Mouse (Mus musculus) CH12.LX (cell line): ENCODE measurements around the gene Htatip2. TPM values are rescaled to one million over a fixed set of nuclear protein-coding genes. Genes with fewer than 3 reads are reported as not detected.

ENCODE experiments used
- DNase-seq: peaks from one replicate; pipeline ENCODE4 v3.0.0-alpha.2; 2013; ENCODE audit errors: extremely low read depth
- H3K27ac ChIP-seq: 2 replicates; pipeline ENCODE4 v1.5.1; 2012; ENCODE audit warnings: low read depth, mild to moderate bottlenecking, control low read depth, moderate library complexity; ENCODE audit not compliant: insufficient read depth
- H3K27me3 ChIP-seq: replicated peaks from 2 replicates; pipeline ENCODE3; 2012; ENCODE audit warnings: inconsistent platforms
- H3K36me3 ChIP-seq, 2 experiments: replicated peaks in 1 of 2; 2 replicates each; pipeline versions ENCODE3 to v1.6.1; 2012; ENCODE audit warnings: inconsistent platforms in 1 of 2, low read length in 1 of 2, mild to moderate bottlenecking in 1 of 2, mixed read lengths in 1 of 2, moderate library complexity in 1 of 2; ENCODE audit not compliant: control insufficient read depth in 1 of 2, insufficient read depth in 1 of 2
- H3K4me1 ChIP-seq, 2 experiments: 2 replicates each; pipeline ENCODE4 v1.6.1; 2012; ENCODE audit warnings: inconsistent platforms in 1 of 2, moderate library complexity in 1 of 2; ENCODE audit not compliant: insufficient read depth in 2 of 2, control insufficient read depth in 1 of 2
- H3K4me2 ChIP-seq: 2 replicates; pipeline ENCODE4 v1.6.1; 2012; ENCODE audit warnings: low read depth, mild to moderate bottlenecking, control low read depth; ENCODE audit not compliant: poor library complexity, insufficient read depth, severe bottlenecking
- H3K4me3 ChIP-seq, 3 experiments: fragments of 150-350 bp in 1 of 3; sonication (generic) in 1 of 3; replicated peaks in 1 of 3; 2 replicates each; pipeline versions ENCODE3 to v1.5.1; 2011 to 2012; ENCODE audit warnings: low read depth in 2 of 3, low read length in 2 of 3, mild to moderate bottlenecking in 2 of 3, moderate library complexity in 2 of 3, control low read depth in 1 of 3, improper control_type of control experiment in 1 of 3, inconsistent platforms in 1 of 3, mixed read lengths in 1 of 3; ENCODE audit not compliant: poor library complexity in 1 of 3
- H3K79me2 ChIP-seq: replicated peaks from 2 replicates; pipeline ENCODE4 v1.6.1; 2012; ENCODE audit warnings: mild to moderate bottlenecking, moderate library complexity; ENCODE audit not compliant: control insufficient read depth, poor library complexity, insufficient read depth, severe bottlenecking; ENCODE audit errors: extremely low read depth
- H3K9ac ChIP-seq: 2 replicates; pipeline ENCODE4 v1.6.1; 2012; ENCODE audit warnings: low read depth, mild to moderate bottlenecking, control low read depth, moderate library complexity; ENCODE audit not compliant: insufficient read depth
- H3K9me3 ChIP-seq: replicated peaks from 2 replicates; pipeline ENCODE3; 2012; ENCODE audit warnings: low read length, inconsistent platforms, mixed read lengths
- BHLHE40 ChIP-seq: IDR thresholded peaks from 2 replicates; pipeline ENCODE4 v1.6.1; 2011; ENCODE audit warnings: mild to moderate bottlenecking, low read depth, low read length, improper control_type of control experiment
- CHD1 ChIP-seq: IDR thresholded peaks from 2 replicates; pipeline ENCODE4 v1.6.1; 2012; ENCODE audit warnings: low read depth, low read length, improper control_type of control experiment, inconsistent platforms
- ELF1 ChIP-seq: IDR thresholded peaks from 2 replicates; pipeline ENCODE4 v1.6.1; 2014; ENCODE audit warnings: low read depth, mild to moderate bottlenecking, inconsistent platforms, low read length, improper control_type of control experiment
- ETS1 ChIP-seq: conservative IDR thresholded peaks from 2 replicates; pipeline ENCODE4 v1.6.1; 2012; ENCODE audit warnings: low read depth, mild to moderate bottlenecking, inconsistent platforms, low read length, improper control_type of control experiment, moderate library complexity
- HCFC1 ChIP-seq: IDR thresholded peaks from 2 replicates; pipeline ENCODE4 v1.6.1; 2012; ENCODE audit warnings: low read depth, mild to moderate bottlenecking, inconsistent platforms, low read length, improper control_type of control experiment
- IRF4 ChIP-seq: IDR thresholded peaks from 2 replicates; pipeline ENCODE4 v1.6.1; 2014; ENCODE audit warnings: low read depth, mild to moderate bottlenecking, inconsistent platforms, low read length, improper control_type of control experiment
- JUN ChIP-seq: IDR thresholded peaks from 2 replicates; pipeline ENCODE4 v1.6.1; 2011; ENCODE audit warnings: low read depth, mild to moderate bottlenecking, low read length, improper control_type of control experiment, moderate library complexity; ENCODE audit not compliant: insufficient read depth
- KAT2A ChIP-seq: IDR thresholded peaks from 2 replicates; pipeline ENCODE4 v1.6.1; 2012; ENCODE audit warnings: low read length, improper control_type of control experiment, inconsistent platforms; ENCODE audit not compliant: insufficient replicate concordance
- MAFK ChIP-seq: IDR thresholded peaks from 2 replicates; pipeline ENCODE4 v1.6.1; 2011; ENCODE audit warnings: low read length, improper control_type of control experiment; ENCODE audit not compliant: insufficient replicate concordance
- MAX ChIP-seq: IDR thresholded peaks from 2 replicates; pipeline ENCODE4 v1.6.1; 2011; ENCODE audit warnings: low read length, improper control_type of control experiment
- MXI1 ChIP-seq: IDR thresholded peaks from 2 replicates; pipeline ENCODE4 v1.6.1; 2011; ENCODE audit warnings: mild to moderate bottlenecking, low read depth, low read length, improper control_type of control experiment
- NELFE ChIP-seq: IDR thresholded peaks from 2 replicates; pipeline ENCODE4 v1.6.1; 2011; ENCODE audit warnings: low read depth, low read length, improper control_type of control experiment
- PAX5 ChIP-seq: IDR thresholded peaks from 2 replicates; pipeline ENCODE4 v1.6.1; 2012; ENCODE audit warnings: low read length, inconsistent platforms, mixed read lengths
- POLR2A ChIP-seq: IDR thresholded peaks from 2 replicates; pipeline ENCODE4 v1.6.1; 2011; ENCODE audit warnings: low read depth, mild to moderate bottlenecking, improper control_type of control experiment, low read length
- RAD21 ChIP-seq: IDR thresholded peaks from 2 replicates; pipeline ENCODE4 v1.6.1; 2011; ENCODE audit warnings: low read depth, mild to moderate bottlenecking, low read length, improper control_type of control experiment, moderate library complexity
- RCOR1 ChIP-seq: conservative IDR thresholded peaks from 2 replicates; pipeline ENCODE4 v1.6.1; 2012; ENCODE audit warnings: low read depth, mild to moderate bottlenecking, inconsistent platforms, low read length, improper control_type of control experiment
- TBP ChIP-seq: conservative IDR thresholded peaks from 2 replicates; pipeline ENCODE4 v1.6.1; 2011; ENCODE audit warnings: low read depth, low read length, improper control_type of control experiment
- UBTF ChIP-seq: IDR thresholded peaks from 2 replicates; pipeline ENCODE4 v1.6.1; 2012; ENCODE audit warnings: low read depth, mild to moderate bottlenecking, inconsistent platforms, low read length, improper control_type of control experiment, moderate library complexity
- USF1 ChIP-seq: IDR thresholded peaks from 2 replicates; pipeline ENCODE4 v1.6.1; 2014; ENCODE audit warnings: low read depth, mild to moderate bottlenecking, inconsistent platforms, low read length, improper control_type of control experiment
- dilution Hi-C: fragments of 300-500 bp; cut with MboI; formaldehyde crosslinking; loops from 2 replicates; pipeline ENCODE4 v1.14.3; 2020; ENCODE audit warnings: low sequenced_read_pairs; ENCODE audit not compliant: extremely low pct_unique_long_range_greater_than_20kb, extremely low pct_ligation_motif_present
- in situ Hi-C: fragments of 300-500 bp; cut with MboI; formaldehyde crosslinking; loops from 3 replicates; pipeline ENCODE4 v1.14.3; 2019; ENCODE audit warnings: low sequenced_read_pairs, low pct_ligation_motif_present, low pct_unique_long_range_greater_than_20kb, mixed read lengths
- polyA plus RNA-seq: library from polyadenylated mRNA; unstranded; fragments of >175 nt; gene quantifications from 2 replicates; pipeline ENCODE4 v1.2.1, GENCODE M21; 2012; ENCODE audit warnings: low read depth; ENCODE audit not compliant: insufficient read length
- total RNA-seq, 2 experiments: library from RNA; depleted of rRNA; stranded (reverse); fragments of 300-350 nt in 1 of 2; fragments of >200 nt in 1 of 2; gene quantifications; 2 replicates each; pipeline ENCODE4 v1.2.3; 2012 to 2014

The Htatip2 gene
- total and polyA plus RNA-seq, 3 experiments, result not detected

- DNase-seq, result no peak
- Histone ChIP-seq H3K4me3 (no peak overlapping the region), H3K36me3 (peaks cover 49 to 91% of the 10 kb centered on the region in 2 experiments), H3K9me3 (no peaks in the 10 kb centered on the region)
- TF ChIP-seq MAFK, result no peak
- TF ChIP-seq ELF1, result no peak
- TF ChIP-seq RAD21, result no peak
- TF ChIP-seq IRF4, result no peak
- TF ChIP-seq USF1, result no peak
- TF ChIP-seq, all 38 proteins: peak for 0
- Histone ChIP-seq H3K4me1 (no peaks in the 10 kb centered on the region), H3K79me2 (no peaks in the 10 kb centered on the region), H3K9ac (no peak overlapping the region), H3K4me2 (no peak overlapping the region), H3K27ac (no peak overlapping the region), H3K27me3 (no peaks in the 10 kb centered on the region)
- in situ Hi-C loops (no loop called here), dilution Hi-C loops (no loop called here)
These were observed 44.6 kb downstream of the Htatip2 start for GRCm38 (mm10) chr7:49803511-49803910.

- no peak for DNase-seq
- dilution Hi-C loops, result no loop called here
- no peaks in the 10 kb centered on the region for H3K4me1 ChIP-seq
- TF ChIP-seq BHLHE40, result no peak
- no peak for TF ChIP-seq JUN
- TF ChIP-seq HCFC1, result no peak
- TF ChIP-seq MAX, result no peak
- no peak for TF ChIP-seq RCOR1
- TF ChIP-seq PAX5, result no peak
- no peak for TF ChIP-seq KAT2A
- no peak for TF ChIP-seq CHD1
- TF ChIP-seq MXI1, result no peak
- TF ChIP-seq NELFE, result no peak
- no peak for TF ChIP-seq ETS1
- TF ChIP-seq UBTF, result no peak
- TF ChIP-seq POLR2A, result no peak
- no peak for TF ChIP-seq TBP
- no peak for TF ChIP-seq MAFK
- TF ChIP-seq, all 38 proteins: peak for 0
- no peaks in the 10 kb centered on the region for H3K27me3 ChIP-seq
- no peak overlapping the region for H3K9ac ChIP-seq
- H3K79me2 ChIP-seq, result no peaks in the 10 kb centered on the region
- H3K27ac ChIP-seq, result no peak overlapping the region
- in situ Hi-C loops, result no loop called here
- H3K36me3 ChIP-seq, result peaks cover 53 to 92% of the 10 kb centered on the region in 2 experiments
- H3K9me3 ChIP-seq, result no peaks in the 10 kb centered on the region
- H3K4me3 ChIP-seq, result no peak overlapping the region
- H3K4me2 ChIP-seq, result no peak overlapping the region
These were observed 45.8 kb downstream of the Htatip2 start for GRCm38 (mm10) chr7:49804638-49805165.
